Mouse (Mus musculus): ENCODE measurements at regions not wholly inside any gene's neighbourhood (a gene's known extent, or its start where the extent isn't known, plus 50 kb on each side); places are given as distances from the start of the nearest gene placed in this dataset.

DNA sequence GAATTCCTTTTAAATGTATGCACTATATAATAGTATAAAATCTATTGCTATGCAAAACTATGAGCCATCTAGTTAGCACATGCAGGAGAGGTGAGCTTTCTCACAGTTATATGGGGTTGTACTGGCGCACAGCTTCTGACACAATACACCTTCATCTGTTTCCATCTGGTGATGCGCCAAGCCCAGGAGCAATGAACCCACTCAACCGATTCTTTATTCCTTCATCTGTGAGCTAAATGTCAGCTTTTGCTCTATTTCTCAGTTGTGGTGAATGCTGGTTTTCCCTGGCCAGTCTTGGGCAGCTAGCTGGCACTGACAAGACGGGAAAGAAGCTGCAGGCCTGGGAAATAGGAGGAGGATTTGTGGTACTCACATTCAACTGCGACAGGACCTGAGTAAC, 225.4 kb downstream of the Gm19410 start:
- no peak for DNase-seq (ENCODE audit: extremely low spot score, low spot score)

GRCm38 (mm10) chr8:35991936-35992603, 226.5 kb downstream of the Gm19410 start:
- no peak for DNase-seq (ENCODE audit: extremely low spot score, low spot score)

GRCm38 (mm10) chr8:35996330-35997077, 230.9 kb downstream of the Gm19410 start:
- DNase-seq (ENCODE audit: extremely low spot score, low spot score) = no peak

- no peak for DNase-seq (ENCODE audit: extremely low spot score, low spot score)
Observed at GRCm38 (mm10) chr8:35999584-35999983, 234.0 kb downstream of the Gm19410 start.

- no peak for DNase-seq (ENCODE audit: extremely low spot score, low spot score)
Observed at GRCm38 (mm10) chr8:36004387-36004786, 238.8 kb downstream of the Gm19410 start.

DNA sequence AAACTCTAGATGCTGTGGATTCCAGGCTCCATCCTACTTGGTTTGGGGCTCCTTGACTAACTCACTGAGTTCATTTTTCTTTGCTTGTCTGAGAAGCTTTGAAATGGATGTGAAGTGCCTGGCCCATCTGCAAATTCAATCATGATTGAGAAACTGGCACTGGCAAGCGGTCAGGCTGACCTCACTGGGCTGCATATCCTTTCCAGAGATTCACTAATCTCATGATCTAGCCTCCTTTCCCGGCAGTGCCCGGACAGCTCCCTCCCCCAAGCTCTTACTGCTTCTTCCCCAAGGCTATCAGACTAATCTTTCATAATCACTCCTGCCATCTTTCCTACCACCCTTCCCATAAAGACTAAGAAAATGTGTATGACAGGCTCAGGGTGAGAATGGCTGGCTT, 239.9 kb downstream of the Gm19410 start:
- DNase-seq (ENCODE audit: extremely low spot score, low spot score) = no peak

DNA sequence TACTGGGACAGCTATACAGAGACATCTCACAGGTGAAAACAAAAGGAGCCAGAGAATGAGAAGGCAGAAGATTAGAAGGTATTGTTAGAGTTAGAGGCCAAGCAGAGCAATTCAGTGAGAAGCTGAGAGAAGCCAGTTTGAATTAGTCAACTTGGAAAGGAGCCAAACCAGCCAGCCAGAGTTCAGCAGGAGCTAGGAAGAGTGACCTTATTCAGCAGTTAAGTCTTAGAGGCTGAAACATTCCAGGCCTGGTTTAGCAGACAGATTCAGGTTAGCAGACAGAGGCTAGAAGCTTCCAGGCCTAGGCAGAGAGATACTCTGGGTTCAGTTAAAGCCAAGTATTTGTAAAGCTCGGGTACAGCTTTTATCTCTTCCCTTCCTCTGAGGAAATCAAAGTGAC, 242.1 kb downstream of the Gm19410 start:
- no peak for DNase-seq (ENCODE audit: extremely low spot score, low spot score)

GRCm38 (mm10) chr8:36009565-36009964, 244.0 kb downstream of the Gm19410 start:
- DNase-seq (ENCODE audit: extremely low spot score, low spot score) = no peak

DNA sequence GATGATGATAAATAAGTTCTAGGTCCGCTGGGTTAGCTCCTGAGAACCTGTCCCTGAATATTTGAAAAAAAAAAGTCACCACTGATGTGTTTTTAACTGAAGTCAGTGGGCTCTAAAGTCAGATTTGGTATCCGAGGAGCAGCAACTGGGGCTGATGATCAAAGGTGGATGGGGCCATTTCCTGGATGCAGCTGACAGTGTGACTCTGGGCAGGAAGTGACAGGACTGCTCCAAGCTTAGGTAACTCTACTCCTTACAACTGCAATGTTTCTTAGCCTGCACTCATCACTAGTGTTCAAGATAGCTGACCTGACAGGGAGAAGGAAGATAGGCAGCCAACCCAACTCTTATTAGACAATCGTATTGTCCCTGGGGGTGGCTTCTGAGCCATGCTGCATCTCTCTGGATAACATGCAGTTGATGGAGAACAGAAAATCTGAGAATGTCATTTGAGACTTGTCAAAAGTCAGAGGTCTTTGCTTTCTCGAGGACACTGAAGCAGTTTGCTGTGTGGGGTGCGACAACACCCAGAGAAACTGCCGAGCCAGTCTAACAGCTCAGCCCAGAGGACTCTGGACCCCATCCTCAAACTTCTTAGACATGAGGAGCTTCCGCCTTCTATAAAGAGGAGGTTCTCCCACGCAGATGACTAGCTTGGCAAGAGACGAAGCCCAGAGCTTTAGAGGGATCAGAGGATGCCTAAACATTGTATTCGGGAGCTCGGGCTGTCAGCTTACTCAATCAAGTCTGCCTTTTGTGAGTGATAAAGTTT, 245.0 kb downstream of the Gm19410 start:
- DNase-seq (ENCODE audit: extremely low spot score, low spot score) = no peak

DNA sequence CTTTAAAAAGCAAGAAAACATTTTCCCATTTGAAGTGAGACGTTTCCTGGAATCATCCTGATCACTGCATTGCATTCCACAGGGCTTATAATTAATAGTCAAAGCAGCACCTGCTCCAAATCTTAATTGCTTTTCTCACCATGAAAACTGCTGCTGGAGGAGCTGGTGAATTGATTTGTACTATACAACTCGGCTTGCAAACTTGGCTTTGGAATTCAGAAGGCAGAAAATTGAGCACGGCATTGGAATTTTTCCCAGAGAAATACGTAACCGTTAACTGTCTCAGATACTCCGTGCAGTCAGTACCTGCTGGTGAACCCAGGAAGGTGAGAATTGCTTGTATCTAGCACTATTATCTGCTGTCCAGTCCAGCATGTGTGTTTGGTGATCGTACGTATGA, 249.3 kb downstream of the Gm19410 start:
- DNase-seq (ENCODE audit: extremely low spot score, low spot score) = no peak

DNA sequence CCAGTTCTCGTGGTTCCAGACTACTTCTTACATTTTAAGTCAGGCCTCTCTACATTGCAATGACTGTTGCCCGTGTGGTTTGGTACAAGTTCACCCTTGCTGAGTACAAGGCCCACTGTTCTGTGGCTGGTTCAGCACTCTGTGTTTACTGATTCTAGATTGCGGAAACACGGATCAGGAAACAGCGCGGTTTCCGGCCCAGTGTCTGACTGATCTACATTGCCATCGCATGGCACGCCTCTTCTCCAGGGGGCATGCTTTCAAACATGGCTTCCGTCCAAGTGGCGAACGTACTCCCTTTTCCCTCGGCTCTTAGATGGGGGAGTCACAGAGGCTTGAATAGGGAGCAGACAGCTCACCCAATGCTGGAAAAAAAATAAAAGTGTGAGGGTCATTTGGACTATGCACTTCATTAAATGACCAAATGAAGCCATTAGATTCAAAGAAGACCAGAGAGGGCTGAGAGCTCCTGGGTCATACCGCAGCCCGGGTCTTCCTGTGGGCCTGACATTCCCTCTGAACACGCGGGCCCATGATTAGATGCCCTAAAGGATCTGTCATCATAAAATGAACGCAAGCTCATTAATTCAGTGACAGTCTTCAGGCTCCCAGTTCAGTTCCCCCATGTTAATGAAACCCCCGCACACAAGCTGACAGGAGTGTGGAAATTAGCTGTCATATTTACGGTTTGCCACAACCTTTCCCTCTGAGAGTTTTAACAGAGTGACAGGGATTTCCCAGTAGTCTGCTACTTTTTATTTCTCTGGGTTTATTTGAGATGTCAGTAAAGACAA, 250.9 kb downstream of the Gm19410 start:
- no peak for DNase-seq (ENCODE audit: extremely low spot score, low spot score)

DNA sequence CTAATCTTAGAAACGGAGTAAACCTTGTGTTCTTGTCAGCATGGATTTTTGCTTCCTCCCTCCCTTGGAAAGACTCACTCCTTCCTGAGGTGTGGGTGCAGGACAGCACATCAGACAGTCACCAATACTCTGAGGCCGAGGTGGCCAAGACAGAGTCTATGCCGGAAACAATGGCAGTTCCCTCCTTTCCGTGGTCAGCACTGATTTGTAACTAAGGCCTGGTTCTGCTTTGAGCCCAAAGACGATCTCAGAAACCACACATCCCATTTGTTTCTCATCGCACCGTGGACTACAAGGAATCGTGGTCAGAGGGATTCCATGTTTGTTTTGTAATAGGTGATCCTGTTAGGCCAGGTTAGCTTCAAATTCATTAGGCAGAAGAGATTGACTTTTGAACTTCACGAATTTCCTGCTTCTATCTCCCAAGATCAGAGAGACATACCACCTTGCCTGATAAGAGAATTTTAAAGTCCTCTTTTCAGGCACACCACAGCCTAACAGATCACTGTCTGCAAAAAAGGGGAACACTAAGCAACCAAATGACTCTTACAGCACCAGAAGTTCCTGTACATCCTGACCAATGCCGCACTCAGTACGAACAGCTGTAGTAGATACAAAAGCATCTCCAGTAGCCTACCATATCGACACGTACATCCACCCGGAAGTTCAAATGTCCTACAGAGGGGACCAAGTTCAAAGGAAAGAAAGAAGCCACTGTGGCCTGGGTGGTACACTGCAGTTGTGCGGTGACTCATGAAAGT, 253.6 kb downstream of the Gm19410 start:
- DNase-seq (ENCODE audit: extremely low spot score, low spot score) = no peak

- no peak for DNase-seq (ENCODE audit: extremely low spot score, low spot score)
Observed at GRCm38 (mm10) chr8:36019895-36020294, 254.3 kb downstream of the Gm19410 start.

- no peak for DNase-seq (ENCODE audit: extremely low spot score, low spot score)
Observed at GRCm38 (mm10) chr8:36027586-36027985, 262.0 kb downstream of the Gm19410 start.

DNA sequence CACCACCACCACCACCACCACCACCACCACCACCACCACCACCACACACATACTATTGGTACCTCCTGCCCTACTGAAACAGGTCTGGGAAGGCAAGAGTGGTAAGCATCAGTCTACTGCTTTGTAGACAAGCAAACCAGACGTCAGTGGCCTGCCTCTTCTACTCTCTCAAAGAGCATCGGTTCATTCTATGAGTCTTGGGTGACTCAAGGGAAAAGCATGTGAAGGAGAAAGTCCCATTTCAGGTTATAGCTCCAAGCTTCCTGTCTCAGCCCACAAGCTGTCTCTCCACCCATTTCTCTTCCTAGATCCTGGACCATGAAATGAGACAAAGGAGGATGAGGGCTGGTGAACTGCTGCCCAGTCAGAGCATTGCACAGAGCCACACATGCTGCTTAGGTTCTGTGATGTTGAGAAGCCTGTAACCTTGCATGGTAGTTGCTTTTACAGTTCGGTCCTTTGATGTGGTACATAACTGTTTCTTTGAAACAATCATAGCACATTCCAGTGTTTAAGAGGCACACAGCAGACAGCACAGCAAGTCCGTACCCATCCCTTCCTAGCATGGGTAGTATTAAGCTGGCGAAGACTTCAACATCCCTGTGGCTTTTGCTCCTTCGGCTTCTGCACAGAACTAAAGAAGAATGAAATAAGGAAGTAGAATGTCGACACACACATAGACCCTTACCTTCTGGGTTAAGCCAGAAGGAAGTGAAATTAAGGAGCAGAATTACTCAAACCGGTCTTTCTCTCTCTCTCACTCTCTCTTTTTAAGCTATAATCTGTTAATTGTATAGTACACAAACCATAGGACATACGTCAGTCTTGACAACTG, 262.7 kb downstream of the Gm19410 start:
- no peak for DNase-seq (ENCODE audit: extremely low spot score, low spot score)

GRCm38 (mm10) chr8:36029445-36029844, 263.9 kb downstream of the Gm19410 start:
- no peak for DNase-seq (ENCODE audit: extremely low spot score, low spot score)

DNA sequence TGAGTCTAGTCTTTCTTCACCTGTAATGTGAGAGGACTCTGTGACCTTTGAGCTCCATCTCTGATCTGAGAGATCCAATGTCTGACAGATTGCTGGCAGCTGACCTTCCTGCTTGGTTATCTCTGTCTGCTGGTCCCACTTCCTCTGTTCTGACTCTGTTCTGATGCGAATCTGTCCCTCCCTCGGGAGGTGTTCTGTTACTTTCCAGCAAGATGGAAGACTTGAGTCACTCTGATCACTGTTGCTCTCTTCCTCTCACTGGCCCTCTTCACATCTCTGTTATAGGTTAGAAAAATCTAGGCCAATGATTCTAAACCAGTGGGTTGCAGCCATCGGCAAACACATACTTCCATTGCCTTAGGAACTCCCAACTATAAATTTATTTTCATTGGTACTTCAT, 264.6 kb downstream of the Gm19410 start:
- no peak for DNase-seq (ENCODE audit: extremely low spot score, low spot score)

DNA sequence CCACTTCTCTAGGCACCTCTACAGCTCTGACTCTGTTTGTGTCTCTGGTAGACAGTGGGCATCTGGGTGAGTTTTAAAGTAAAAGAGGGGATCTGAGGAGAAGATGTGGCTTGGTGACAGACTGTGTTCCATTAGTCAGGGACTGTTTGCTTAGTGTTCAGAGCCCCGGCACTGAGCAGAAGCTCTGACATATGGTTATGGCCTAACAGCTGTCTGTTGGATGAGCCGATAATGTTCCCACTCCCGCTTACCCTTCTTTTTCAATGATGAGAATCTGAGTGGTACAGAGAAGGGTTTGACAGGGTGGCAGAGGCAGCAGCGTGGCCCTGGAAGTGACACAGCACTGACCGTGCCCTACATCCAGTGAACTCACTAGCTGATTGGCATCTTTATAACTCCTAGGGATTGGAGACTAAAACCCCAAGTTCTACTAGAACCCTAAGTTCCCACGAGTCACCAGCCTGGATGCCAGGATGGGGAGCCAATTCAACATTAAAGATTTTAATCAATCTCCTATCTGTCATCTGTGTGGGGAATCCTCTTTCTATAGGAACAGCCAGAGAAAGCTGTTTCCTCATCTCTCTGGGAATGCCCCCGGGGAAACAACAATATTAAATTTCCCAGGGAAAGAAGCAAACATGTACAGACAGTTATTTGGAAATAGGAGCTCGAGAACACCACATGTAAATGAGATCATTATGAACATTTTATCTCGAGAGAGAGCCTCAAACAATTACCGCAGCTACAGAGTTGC, 266.6 kb downstream of the Gm19410 start:
- no peak for DNase-seq (ENCODE audit: extremely low spot score, low spot score)

DNA sequence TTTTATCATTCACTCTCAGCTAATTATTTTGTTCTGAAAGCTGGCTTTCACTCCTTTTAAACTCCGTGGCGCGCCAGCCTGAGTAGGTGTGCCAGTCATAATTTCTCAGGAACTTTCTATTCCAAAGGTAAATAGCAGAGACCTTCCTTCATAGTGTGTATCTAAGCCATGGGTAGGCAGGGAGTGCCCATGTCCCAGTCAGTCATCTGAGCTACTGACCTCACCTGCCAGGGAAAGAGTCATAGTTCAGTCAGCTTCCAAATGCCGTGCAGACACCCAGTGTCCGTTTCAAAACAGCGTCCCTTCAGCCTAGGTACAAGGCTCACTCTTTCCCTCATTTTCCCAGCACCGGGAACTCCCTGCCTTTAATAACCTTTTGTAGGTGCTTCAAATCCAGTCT, 269.7 kb downstream of the Gm19410 start:
- no peak for DNase-seq (ENCODE audit: extremely low spot score, low spot score)

All from neural tube, embryonic 10.5 days (tissue).